Mouse (Mus musculus): ENCODE measurements around the gene Tmem44.

The Tmem44 gene

DNA sequence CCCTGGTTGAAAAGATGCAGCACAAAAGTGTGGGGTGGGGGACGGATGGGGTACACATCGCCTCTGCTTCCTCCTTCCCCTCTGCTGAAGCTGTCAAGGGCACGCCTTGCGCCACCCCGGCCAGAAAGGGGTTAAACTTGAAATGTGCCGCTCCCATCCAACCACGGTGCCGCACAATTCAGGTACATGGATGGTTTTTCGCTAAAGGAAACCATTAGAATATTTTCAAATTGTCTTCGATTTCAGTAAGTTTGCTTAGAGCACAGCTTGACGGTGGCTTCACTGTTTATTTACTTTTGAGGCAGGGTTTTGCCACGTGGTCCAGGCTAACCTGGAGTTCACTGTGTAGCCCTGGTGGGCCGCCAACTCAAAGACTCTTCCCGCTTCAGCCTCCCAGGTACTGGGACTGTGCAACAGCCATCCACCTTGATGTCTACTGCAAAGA, at the start of gene Tmem44:
Gene Tmem44, minus strand, starts transcription at position 95 of the 445 bp plus-strand sequence.
- no peak for DNase-seq (ENCODE audit: low spot score)

DNA sequence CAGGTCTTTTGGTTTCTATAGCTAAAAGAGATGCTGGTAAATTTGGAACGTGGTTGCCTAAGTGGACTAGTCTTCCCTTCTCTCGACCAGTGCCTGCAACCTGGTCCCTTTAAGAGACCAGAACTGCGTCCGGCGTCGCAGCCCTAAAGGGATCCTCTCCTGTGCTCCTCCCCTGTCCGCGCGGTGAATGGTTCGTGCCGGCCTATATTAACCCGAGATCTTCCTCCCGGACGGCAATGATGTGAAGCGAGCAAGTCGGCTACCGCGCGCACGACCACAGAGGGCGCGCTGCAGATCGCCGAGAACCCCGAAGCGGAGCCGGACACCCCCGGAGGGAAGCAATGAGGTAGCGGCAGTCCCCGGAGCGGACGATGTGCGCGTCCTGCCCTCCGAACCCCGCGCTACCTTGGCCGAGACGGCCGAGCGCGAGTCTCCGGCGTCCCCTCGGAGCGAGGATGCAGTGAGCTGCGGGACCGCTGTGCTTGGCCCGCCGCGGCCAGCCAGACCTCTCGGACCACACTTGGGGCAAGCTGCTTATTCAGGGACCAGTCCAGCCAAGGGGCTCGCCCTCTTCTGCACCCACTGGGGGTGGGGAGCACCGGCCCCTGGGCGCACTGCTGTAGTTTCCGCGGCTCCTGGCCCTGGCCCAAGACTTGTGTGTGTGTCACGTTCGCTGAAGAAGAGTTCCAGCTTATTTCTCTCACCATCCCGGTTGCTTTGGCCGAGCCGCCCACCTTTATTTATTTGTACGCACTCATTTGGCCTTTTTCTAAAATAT, 49.0 kb upstream of the Tmem44 start, which contains the start of gene Fam43a:
Gene Fam43a, plus strand, starts transcription at position 233 of the 778 bp plus-strand sequence.
- DNase-seq (ENCODE audit: low spot score): peak; percentile 69

GRCm38 (mm10) chr16:30596959-30597681, 46.5 kb upstream of the Tmem44 start:
- peak; percentile 83 for DNase-seq (ENCODE audit: low spot score)

DNA sequence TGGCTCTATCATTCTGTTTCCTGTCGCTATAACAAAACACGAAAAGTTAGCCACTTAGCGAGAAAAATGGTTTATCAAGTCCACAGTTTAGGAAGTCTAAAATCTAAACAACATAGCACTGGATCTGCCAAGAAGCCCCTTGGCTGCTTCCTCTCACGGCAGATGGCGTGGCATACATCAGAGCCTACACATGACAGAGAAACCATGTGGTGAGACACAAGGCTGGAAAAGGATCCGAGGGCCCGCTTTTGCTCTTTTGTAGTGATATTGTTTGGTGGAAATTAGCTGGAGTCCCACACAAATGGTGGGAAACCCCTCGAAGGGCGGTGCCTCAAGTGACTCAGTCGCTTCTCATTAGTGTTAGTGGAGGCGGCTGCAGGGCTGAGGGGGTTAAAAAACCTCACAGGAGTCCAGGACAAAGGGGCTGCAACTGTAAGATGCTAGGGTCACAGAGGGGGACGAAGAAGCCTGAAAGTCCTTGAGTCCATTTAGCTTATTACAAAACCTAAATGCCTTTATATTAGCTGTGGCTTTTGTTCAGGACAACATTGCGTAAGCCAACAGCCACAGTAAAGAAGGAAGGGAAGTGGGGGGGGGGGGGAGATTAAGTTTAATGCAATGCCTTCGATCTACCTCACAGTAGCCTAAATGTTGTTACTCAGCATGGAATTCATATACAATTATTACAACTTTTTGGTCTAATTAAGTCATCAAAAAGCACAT, 45.4 kb upstream of the Tmem44 start:
- no peak for DNase-seq (ENCODE audit: low spot score)

DNA sequence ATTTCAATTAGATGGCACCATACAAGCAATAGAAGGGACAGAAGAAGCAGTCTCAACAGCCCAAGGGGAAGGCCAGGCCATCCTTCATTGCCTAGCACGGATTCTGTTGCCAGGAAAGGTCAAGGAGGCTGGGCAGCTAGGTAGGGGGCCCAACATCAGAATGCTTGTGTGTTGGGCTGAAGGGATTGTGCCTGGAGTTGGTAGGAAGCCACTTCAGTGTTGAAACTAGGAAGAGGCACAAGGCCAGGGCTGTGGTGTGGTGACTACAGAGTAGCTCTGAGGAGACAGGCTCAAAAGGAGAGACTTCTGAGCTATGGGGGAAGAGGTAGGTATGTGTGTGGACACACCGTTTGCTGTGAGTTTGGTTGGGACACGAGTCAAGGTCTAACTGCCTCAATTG, 44.7 kb upstream of the Tmem44 start:
- no peak for DNase-seq (ENCODE audit: low spot score)

GRCm38 (mm10) chr16:30591990-30592389, 41.3 kb upstream of the Tmem44 start:
- DNase-seq (ENCODE audit: low spot score): no peak

DNA sequence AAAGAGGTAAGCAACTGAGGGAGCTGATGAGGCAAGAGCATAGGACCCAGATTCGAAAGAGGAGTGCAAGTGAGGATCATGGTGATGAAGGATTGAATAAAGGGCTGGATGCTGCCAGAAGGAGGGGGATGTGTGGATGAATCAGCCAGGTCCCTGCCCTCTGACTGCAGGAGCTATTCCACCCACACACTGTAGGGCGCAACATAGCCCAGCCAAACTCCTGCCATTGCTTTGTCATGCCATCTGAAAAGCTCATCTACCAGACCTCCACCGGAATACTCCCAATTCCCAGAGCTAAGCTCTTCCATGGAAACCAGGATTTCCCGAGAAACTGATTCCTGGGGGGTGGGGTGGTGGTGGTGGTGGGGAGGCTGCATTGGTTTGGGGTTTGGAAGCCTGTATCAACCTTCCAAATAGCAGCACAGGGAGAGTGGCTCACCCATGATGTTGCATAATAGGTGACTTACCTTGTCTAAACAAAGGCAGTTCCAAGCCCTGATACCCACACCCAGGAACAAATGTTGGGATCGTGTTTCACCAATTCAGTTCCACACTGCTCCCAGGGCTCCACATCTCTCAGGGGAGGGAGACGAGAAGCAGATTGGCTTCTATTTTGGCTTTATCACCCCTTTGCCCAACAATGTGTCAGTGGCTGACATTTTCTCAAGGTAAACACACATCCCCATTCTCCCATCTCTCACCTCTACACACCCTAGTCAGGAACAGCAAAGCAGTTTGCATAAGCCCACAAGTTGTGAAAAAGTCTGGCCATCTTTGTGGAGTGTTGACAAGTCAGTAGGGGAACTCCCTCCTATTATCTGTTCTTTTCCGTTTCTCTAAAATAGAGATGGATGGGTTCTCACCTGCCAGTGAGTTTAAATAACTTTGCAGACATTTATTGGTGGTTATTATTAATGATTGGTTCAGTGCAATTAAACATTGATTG, 39.9 kb upstream of the Tmem44 start:
- DNase-seq (ENCODE audit: low spot score): no peak

DNA sequence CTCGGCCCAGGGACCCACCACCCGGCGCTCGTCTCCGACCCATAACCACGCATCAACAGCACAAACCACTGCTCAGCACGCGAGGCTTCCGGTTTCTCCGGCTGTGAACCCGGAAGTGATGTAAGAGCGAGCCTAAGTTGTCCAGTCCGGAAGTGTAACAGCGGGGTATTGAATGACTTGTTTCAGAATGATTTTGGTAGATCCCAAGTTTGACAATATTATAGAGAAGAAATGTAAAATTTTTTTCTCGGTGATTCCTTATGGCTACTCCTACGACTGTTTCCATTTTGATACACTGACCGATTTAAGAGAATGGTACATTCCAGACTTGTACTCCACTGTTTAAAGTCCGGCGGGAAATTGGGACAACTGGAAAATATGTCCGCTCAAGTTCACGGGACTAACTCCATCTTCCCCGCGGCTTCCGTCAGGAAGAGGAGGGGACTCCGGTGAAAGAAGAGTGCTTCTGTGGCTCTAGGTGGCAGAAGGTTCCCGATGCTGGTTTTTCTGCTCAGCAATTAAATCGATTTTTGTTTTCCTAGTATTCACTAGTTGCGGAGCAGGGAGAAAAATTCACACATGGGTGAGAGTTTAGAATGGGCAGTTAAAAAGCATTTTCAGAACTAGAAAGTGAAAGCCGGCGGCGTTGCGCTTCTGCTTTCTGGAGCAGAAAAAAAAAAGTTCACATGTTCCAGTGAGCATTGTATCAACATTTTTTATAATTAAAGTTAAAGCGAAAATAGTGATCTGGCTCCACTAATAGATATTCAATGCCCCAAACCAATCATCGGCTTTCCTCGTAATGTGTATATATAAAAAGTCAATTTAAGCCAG, 37.1 kb upstream of the Tmem44 start, which contains the start of gene Lsg1:
Gene Lsg1, minus strand, starts transcription at position 99 of the 834 bp plus-strand sequence.
- DNase-seq (ENCODE audit: low spot score): peak; percentile 85

- DNase-seq (ENCODE audit: low spot score): no peak
Observed at GRCm38 (mm10) chr16:30586935-30587493, 36.4 kb upstream of the Tmem44 start.

GRCm38 (mm10) chr16:30580765-30581164, 30.1 kb upstream of the Tmem44 start:
- DNase-seq (ENCODE audit: low spot score): no peak

GRCm38 (mm10) chr16:30576392-30576791, 25.8 kb upstream of the Tmem44 start:
- no peak for DNase-seq (ENCODE audit: low spot score)

DNA sequence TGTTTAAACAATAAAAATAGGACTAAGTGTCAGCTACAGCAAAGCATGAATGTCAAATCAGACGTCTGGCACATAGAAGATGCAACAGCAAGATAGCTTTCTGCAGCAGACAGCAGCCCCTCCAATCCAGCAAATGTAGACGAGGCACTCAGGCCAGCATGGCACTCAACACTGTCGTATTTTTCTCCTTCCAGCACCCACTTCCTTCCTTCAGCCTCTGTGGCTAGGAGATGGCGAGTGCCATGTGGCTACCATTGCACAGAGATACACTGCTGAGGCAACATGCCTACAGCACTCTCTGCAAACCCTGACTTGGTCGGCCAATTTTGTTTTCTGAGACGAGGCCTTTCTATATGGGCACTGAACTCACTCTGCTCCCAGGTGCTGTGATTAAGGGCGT, 25.2 kb upstream of the Tmem44 start:
- DNase-seq (ENCODE audit: low spot score): no peak

GRCm38 (mm10) chr16:30572239-30572638, 21.6 kb upstream of the Tmem44 start:
- DNase-seq (ENCODE audit: low spot score): no peak

DNA sequence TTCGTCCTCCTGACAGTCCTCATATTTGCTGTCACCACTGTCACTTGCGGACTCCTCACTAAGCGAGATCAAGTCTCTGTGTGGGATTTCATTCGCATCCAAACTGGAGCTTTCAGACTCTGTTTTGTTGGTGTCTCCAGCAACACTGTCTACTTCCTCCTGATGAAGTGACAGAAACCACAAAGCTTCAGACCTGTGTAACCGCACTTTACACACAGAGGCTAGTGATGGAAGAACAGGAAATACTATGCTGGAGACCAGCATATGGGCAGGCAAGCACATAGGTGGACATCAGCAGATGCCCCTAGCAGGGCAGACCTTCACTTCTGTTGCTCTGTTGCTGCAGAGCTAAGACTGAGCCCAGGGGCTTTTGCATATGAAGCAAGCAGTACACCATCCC, 20.7 kb upstream of the Tmem44 start:
- no peak for DNase-seq (ENCODE audit: low spot score)

- no peak for DNase-seq (ENCODE audit: low spot score)
Observed at GRCm38 (mm10) chr16:30570173-30570572, 19.5 kb upstream of the Tmem44 start.

DNA sequence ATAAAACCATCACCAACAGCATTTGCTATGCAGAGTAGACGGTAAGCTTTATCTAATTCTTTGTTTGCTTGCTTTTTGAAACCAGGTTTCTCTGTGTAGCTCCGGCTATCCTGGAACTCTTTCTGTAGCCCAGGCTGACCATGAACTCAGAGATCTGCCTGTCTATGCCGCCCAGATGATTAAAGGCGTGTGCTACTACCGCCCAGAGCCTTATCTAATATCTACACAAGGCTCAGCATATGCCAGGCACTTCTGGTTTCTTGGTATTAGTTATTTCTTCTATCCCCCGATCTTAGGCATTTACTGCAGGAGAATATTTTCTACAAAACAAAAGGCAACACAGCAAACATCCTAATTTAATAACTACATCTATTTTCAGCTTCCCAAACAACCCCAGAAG, 15.0 kb upstream of the Tmem44 start:
- DNase-seq (ENCODE audit: low spot score): no peak

- no peak for DNase-seq (ENCODE audit: low spot score)
Observed at GRCm38 (mm10) chr16:30560601-30561000, 10.0 kb upstream of the Tmem44 start.

DNA sequence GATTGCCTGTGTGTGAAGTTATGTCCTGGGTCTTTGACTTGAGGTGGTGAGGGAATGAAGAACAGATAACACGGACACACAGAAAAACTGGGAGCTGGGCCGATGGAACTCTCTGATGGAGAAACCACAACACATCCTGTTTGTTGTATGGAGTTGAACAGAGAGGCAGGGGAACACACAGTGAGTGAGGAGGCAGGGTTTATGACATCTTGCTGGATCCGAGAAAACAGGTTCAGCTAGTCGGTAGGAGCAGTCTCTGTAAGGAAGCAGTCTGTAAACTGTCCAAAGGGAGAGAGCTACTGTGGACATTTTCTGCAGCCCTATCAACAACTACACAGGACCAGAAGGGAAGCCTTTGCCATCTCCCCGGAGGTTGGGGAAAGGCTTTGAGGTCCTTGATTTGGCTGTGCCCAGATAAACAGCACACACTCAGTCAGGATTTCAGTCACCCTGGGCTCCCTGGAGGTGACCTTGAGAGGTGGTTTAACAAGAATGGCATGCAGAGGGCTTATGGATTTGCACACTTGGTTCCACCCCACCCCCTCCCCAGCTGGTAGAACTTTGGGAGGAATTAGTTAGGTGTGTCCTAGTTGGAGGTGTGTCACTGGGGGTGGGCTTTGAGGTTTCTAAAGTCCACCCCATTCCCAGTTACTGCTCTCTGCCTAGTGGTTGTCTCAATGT, 8.8 kb upstream of the Tmem44 start:
- DNase-seq (ENCODE audit: low spot score): no peak

- DNase-seq (ENCODE audit: low spot score): no peak
Observed at GRCm38 (mm10) chr16:30554109-30554508, 3.5 kb upstream of the Tmem44 start.

Measured in left cerebral cortex, adult 11 months (tissue).